Mouse (Mus musculus) midbrain, embryonic 15.5 days (tissue): ENCODE results near the gene B020031M17Rik. TPM values are rescaled to one million over a fixed set of nuclear protein-coding genes. Genes with fewer than 3 reads are reported as not detected.
A peak's percentile ranks its signal among the peaks of the same experiment; 100 is the strongest.
"Not testable (repeated sequence)": the region's sequence is repeated elsewhere in the genome, so short reads cannot be mapped to it uniquely, and the experiment has no call there.

Source experiments
- ATAC-seq: fragments of 200-750 bp; cut with Nextera tagmentation; replicated peaks from 2 replicates; pipeline ENCODE4 v1.8.0; 2017; ENCODE audit warnings: moderate TSS enrichment
- H3K27ac ChIP-seq: fragments of 300-500 bp; sonication (generic); 2 replicates; pipeline ENCODE4 v1.5.1; 2015; ENCODE audit warnings: mild to moderate bottlenecking, inconsistent platforms
- H3K27me3 ChIP-seq: fragments of 300-500 bp; sonication (generic); replicated peaks from 2 replicates; pipeline ENCODE4 v1.6.1; 2015; ENCODE audit warnings: inconsistent platforms
- H3K36me3 ChIP-seq: fragments of 300-500 bp; sonication (generic); replicated peaks from 2 replicates; pipeline ENCODE4 v1.6.1; 2015; ENCODE audit warnings: inconsistent platforms
- H3K4me1 ChIP-seq: fragments of 300-500 bp; sonication (generic); 2 replicates; pipeline ENCODE4 v1.6.1; 2015; ENCODE audit warnings: inconsistent platforms
- H3K4me2 ChIP-seq: fragments of 300-500 bp; sonication (generic); 2 replicates; pipeline ENCODE4 v1.6.1; 2015; ENCODE audit warnings: inconsistent platforms, mild to moderate bottlenecking, moderate library complexity
- H3K4me3 ChIP-seq: fragments of 300-500 bp; sonication (generic); 2 replicates; pipeline ENCODE4 v1.5.1; 2015; ENCODE audit warnings: mild to moderate bottlenecking, inconsistent platforms
- H3K9ac ChIP-seq: fragments of 300-500 bp; sonication (generic); 2 replicates; pipeline ENCODE4 v1.6.1; 2015; ENCODE audit warnings: mild to moderate bottlenecking, inconsistent platforms
- H3K9me3 ChIP-seq: fragments of 300-500 bp; sonication (generic); 2 replicates; pipeline ENCODE4 v1.6.1; 2016; ENCODE audit warnings: inconsistent platforms
- WGBS: fragments of 180-500 bp; shearing (Covaris S2); methylation state at CpG from one replicate; pipeline ENCODE4 v1.1.7; 2015; ENCODE audit warnings: mixed read lengths; 5-methylcytosine and 5-hydroxymethylcytosine counted together
- polyA plus RNA-seq: library from polyadenylated mRNA; unstranded; fragments of >200 nt; fragmentation: Nextera tagmentation; extraction: Ambion mirVana; gene quantifications from 2 replicates; pipeline ENCODE4 v1.2.1, GENCODE M21; 2015

B020031M17Rik gene
- not detected in 2 replicates for polyA plus RNA-seq

DNA sequence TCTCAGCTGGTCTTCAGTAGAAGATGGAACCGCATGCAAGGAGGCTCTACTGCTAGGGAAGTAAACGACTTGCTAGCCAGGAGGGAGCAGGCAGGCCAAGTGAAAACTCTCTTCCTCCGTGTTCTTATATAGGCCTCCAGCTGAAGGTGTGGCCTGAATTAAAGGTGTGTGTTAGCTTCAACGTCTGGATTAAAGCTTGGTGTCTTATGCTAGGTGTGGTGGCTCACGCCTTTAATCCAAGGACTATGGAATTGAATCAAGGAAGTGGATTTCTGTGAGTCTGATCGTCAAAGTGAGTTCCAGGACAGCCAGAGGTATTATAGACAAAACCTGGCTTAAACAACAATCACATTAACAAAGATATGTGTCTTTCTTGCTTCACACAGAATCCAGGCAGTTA is at the start of gene B020031M17Rik:
Gene B020031M17Rik, minus strand, starts transcription at position 101 of the 400 bp plus-strand sequence.
- not testable (repeated sequence) for ATAC-seq, H3K27me3 ChIP-seq, H3K27ac ChIP-seq, H3K4me3 ChIP-seq, H3K36me3 ChIP-seq, H3K4me1 ChIP-seq, H3K4me2 ChIP-seq, H3K9me3 ChIP-seq, H3K9ac ChIP-seq
- 71% methylated on average over 4 of the region's 6 CpGs for WGBS

DNA sequence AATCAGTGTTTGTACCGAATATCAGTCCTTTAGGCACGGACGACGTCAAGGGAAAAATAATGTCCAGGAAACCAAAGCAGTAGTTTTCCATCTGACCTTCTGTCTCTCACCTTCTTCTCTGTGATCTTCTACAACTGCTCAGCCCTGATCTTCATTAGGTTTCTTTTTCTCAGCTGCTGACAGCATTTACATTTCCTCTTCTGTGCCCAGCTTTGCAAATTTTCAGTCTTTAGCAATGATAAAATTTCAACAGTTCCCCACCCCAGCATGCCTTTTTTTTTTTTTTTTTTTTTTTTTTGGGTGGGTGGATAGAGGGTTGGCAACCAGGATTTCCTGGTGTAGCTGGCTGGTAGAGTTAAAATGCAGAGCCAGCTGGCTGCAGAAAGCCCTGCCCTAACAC is 48.6 kb upstream of the B020031M17Rik start:
- H3K4me3 ChIP-seq, H3K27ac ChIP-seq, H3K27me3 ChIP-seq, H3K9ac ChIP-seq, ATAC-seq, H3K9me3 ChIP-seq, H3K36me3 ChIP-seq, H3K4me2 ChIP-seq, H3K4me1 ChIP-seq: not testable (repeated sequence)
- no CpG with 5 or more reads among the region's 4 CpGs for WGBS

DNA sequence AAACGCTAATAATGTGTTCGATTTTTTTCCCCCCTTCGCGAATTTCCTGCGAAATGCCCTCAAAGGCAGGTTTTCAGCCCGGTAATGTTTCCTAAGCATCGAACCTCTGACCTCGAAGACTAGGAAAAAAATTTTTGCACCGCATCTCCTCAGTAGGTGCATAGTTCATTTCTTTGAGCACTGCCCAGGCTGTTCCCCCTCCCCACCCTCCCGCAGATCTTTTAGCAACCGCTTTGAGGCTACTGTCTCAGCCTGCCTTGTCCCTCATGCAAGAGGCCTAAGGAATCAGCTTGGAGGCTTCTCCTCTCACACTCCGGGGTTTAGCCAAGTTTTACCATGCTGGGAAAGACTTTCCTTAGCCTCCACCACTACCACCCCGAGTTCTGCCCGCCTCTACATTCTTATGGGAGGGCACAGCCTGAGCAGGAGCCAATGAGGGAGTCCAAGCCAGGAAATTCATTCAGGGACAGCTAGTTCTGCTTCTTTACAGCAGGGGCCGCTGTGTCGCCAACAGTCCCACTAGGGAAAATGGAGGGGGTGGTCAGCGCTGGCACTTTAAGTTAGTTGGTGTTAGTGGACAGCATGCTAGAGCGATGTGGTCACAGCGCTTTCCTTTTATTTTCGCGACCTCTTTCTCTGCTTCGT is 48.0 kb upstream of the B020031M17Rik start:
- not testable (repeated sequence) for H3K27ac ChIP-seq, H3K4me2 ChIP-seq, H3K4me1 ChIP-seq, H3K36me3 ChIP-seq, H3K9me3 ChIP-seq, H3K9ac ChIP-seq, H3K4me3 ChIP-seq, H3K27me3 ChIP-seq
- ATAC-seq, result peak; percentile 78; the same call in 1 of the 2 replicates
- WGBS, result no CpG with 5 or more reads among the region's 22 CpGs

DNA sequence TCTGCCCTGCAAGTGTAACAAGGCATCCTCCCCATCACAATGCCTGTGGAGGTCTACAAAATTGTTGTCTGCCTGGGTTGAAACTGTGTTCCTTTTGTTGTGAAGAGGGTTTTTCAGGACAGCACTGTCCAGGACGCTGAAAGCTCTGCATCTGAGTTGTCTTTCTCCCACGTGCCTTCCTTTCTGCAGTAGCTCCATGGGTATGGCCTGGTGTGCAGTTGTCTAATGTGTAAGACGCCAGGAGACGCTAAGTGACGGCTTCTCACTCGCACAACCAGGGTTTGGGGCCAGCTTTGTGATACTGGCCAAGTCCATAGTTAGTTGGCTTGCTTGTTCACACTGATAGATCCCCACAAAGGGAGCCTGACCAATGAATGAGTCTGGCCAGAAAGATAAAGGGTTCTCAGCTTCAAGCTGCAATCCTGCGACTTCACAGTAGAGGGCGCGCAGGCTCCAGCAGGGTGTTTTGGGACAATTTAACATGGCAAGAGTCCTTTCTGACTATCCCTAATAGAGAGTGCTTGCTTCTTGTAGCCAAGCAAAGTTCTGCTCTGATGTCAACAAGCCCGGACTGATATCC is 41.4 kb upstream of the B020031M17Rik start:
- no CpG with 5 or more reads among the region's 10 CpGs for WGBS

DNA sequence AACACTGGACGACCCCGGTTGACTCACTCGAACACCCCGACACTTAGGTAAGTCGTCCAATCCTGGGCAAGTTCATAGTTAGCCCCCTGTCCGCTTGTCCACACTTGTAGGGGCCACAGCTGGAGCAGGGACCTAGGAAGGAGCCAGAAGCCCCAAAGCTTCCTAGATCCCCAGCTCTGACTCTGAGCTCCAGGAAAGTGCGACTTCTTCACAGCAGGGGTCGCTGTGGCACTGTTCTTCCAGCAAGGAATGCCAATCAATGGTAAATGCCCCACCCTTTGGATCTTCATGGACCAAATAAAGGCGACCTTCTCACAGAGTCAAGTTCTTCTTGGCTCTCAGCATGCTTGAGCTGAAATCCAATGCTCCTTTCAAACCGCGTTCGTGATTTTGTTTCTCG is 40.7 kb upstream of the B020031M17Rik start:
- ATAC-seq, result peak; percentile 58; the same call in 1 of the 2 replicates

More for the DNA sequence above, 41.4 kb upstream of the B020031M17Rik start:
- H3K4me2 ChIP-seq, H3K27ac ChIP-seq, H3K27me3 ChIP-seq, H3K4me1 ChIP-seq, H3K9ac ChIP-seq, H3K4me3 ChIP-seq, ATAC-seq, H3K9me3 ChIP-seq, H3K36me3 ChIP-seq: not testable (repeated sequence)

DNA sequence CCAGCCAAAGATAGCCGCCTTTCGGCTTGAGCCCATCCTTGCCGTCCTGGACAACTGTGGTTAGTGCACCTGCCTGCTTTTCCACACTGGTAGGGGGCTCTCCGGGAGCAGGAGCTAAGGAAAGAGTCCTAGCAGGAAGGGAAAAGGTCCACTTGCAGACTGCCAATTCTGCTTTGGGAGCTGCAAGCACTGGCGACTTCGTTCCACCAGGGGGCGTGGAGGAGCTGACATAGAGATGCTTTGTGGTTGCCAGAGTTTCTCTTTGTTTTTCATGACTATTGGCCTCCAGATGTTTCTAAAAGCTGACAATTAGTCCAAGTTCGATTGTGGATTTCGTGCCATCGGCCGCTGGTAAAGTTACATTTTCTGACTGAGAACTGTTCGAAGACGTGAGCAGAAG is 18.6 kb upstream of the B020031M17Rik start:
- not testable (repeated sequence) for H3K4me3 ChIP-seq, H3K9me3 ChIP-seq, H3K4me2 ChIP-seq, H3K4me1 ChIP-seq, H3K27ac ChIP-seq, H3K36me3 ChIP-seq, ATAC-seq, H3K9ac ChIP-seq, H3K27me3 ChIP-seq
- WGBS, result no CpG with 5 or more reads among the region's 13 CpGs

More for the DNA sequence above, 40.7 kb upstream of the B020031M17Rik start:
- not testable (repeated sequence) for H3K36me3 ChIP-seq, H3K27ac ChIP-seq, H3K27me3 ChIP-seq, H3K9me3 ChIP-seq, H3K9ac ChIP-seq, H3K4me2 ChIP-seq, H3K4me1 ChIP-seq, H3K4me3 ChIP-seq
- WGBS, result no CpG with 5 or more reads among the region's 13 CpGs

DNA sequence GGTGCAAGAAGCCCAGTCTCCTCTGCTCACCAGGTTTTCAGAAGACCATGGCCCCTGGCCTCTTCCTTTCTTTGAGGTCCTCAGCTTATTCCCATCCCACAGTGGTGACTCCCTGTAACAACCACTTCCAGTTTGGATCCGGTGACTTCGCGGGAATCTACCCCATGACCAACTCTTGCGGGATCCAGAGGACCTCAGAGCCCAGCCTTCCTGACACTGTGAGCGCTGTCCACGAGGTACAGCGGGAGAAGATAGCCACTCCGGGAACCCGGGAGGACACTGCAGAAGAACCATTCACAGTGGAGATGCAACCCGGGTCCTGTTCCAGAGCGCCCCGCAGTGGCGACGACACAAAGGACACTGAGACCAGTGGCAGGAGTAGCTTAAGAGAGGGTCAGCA is 17.6 kb upstream of the B020031M17Rik start:
- not testable (repeated sequence) for H3K27me3 ChIP-seq, H3K27ac ChIP-seq, H3K9ac ChIP-seq, H3K9me3 ChIP-seq, H3K36me3 ChIP-seq, H3K4me1 ChIP-seq, H3K4me2 ChIP-seq, H3K4me3 ChIP-seq
- no CpG with 5 or more reads among the region's 14 CpGs for WGBS
- peak; percentile 24; the same call in 1 of the 2 replicates for ATAC-seq

DNA sequence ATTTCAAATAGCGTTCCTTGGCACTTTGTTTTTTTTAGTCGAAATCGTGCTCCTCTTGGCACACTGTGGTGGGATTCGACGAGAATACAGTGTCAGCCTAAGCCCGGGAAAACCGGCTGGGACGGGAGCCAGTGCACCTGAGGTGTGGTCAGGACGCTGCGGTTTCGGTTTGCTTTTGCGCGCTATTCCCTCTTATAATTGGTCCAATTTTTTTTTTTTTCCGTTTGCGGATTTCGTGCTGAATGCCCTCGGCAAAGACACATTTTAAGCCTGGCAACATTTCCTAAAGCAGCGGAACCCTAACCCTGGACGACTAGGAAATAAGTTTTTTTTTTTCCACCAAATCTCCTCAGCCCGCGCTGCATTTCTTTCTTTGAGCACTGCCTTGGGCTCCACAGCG is 15.4 kb upstream of the B020031M17Rik start:
- under 1% methylated on average over 22 of the region's 22 CpGs for WGBS
- not testable (repeated sequence) for H3K36me3 ChIP-seq, H3K4me3 ChIP-seq, H3K4me2 ChIP-seq, H3K9ac ChIP-seq, H3K9me3 ChIP-seq, H3K4me1 ChIP-seq, H3K27ac ChIP-seq, H3K27me3 ChIP-seq
- ATAC-seq, result peak; percentile 25; the same call in 1 of the 2 replicates

DNA sequence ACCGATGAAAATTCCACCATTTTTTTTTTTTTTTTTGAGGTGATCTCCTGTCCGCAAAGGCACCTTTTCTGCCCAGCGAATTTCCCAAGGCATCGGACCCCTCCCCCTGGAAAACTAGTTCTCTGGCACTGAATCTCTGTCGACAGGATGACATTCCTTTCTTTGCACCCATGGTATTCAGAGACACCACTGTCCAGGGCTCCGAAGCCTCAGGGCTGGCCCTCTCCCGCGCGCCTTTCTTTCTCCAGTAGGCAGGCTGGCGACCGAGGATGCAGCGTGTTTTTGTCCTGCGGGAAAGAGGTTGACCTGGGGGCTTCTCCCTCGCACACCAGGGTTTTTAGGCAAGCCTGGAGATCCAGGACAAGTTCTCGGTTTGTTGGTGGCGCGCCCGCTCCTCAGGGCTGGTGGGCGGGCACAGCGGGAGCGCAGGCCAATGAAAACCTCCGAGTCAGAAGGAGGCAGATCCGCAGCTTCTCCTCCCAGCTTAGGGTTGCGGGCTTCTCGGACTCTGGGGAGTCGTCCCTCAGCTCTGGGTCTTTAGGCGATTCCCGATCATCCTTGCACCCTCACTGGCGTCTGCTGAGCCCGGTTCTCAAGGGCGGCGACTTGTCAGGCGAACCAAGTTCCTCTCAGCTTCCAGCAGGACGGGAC is 14.8 kb upstream of the B020031M17Rik start:
- not testable (repeated sequence) for H3K4me2 ChIP-seq, H3K27me3 ChIP-seq

DNA sequence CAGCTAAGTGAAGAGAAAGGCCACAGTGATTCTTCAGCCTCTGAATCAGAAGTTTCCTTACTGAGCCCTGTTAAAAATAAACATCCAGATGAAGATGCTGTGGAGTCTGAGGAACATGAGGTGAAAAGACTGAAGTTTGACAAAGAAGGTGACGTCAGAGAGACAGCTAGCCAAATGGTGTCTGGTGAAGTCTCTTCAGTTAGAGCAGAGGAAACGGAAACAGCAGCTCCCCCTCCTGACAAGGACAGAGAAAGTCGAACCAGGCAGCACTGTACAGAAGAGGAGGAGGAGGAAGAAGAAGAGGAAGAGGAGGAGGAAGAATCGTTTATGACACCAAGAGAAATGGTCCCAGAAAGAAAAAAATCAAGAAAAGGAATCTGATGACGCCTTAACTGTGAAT is 12.2 kb upstream of the B020031M17Rik start:
- H3K4me3 ChIP-seq, H3K36me3 ChIP-seq, H3K9ac ChIP-seq, H3K27me3 ChIP-seq, H3K4me2 ChIP-seq, ATAC-seq, H3K4me1 ChIP-seq, H3K9me3 ChIP-seq, H3K27ac ChIP-seq: not testable (repeated sequence)
- no CpG with 5 or more reads among the region's 5 CpGs for WGBS

More for the DNA sequence above, 14.8 kb upstream of the B020031M17Rik start:
- H3K4me1 ChIP-seq, H3K9ac ChIP-seq, H3K4me3 ChIP-seq, H3K9me3 ChIP-seq, H3K36me3 ChIP-seq, H3K27ac ChIP-seq: not testable (repeated sequence)
- peak; percentile 48; the same call in 1 of the 2 replicates for ATAC-seq
- under 1% methylated on average over 15 of the region's 34 CpGs for WGBS

DNA sequence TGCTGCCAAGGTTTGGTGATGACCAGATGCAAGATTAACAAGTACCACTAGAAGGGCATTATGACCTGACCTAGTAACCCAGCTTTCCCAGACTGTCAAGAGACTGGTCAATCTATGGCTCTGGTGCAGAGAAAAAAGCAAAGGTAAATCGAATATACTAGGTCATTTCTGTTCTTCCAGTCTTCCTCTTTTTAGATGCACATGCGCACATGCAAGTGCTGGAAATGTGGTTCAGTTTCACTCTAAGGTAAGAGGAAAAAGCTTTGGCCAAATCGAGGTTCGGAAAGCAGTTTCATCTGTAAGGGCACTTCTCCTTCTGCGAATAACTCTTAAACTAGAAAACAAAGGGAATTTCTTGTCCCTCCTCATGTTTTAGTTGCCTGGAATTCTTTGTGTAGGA is 5.0 kb upstream of the B020031M17Rik start:
- H3K4me1 ChIP-seq, H3K36me3 ChIP-seq, H3K4me3 ChIP-seq, H3K27me3 ChIP-seq, H3K4me2 ChIP-seq, ATAC-seq, H3K9me3 ChIP-seq, H3K9ac ChIP-seq, H3K27ac ChIP-seq: not testable (repeated sequence)
- no CpG with 5 or more reads among the region's 5 CpGs for whole genome bisulfite sequencing

DNA sequence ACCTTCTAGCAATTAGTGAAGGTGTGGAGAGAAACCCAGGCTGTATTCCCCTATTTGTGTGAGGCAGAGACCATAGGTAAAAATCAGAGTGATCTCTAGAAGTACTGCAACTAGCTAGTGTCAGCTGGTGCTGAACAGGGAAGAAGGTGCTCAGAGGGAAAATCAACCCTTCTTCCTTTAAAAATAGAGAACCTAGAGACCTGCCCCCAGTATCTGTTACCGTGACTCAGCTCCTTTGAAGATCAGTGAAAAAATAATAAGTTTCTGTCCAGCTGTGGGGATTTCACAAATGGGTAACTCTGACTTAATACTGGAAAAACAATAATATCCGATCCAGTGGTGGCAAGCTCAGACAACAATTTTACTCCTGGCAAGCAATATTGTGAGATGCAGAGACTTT is 4.5 kb upstream of the B020031M17Rik start:
- not testable (repeated sequence) for H3K27me3 ChIP-seq, ATAC-seq, H3K4me3 ChIP-seq, H3K9me3 ChIP-seq, H3K9ac ChIP-seq, H3K36me3 ChIP-seq, H3K4me1 ChIP-seq, H3K27ac ChIP-seq, H3K4me2 ChIP-seq
- 64% methylated on average over 2 of the region's 2 CpGs for WGBS

DNA sequence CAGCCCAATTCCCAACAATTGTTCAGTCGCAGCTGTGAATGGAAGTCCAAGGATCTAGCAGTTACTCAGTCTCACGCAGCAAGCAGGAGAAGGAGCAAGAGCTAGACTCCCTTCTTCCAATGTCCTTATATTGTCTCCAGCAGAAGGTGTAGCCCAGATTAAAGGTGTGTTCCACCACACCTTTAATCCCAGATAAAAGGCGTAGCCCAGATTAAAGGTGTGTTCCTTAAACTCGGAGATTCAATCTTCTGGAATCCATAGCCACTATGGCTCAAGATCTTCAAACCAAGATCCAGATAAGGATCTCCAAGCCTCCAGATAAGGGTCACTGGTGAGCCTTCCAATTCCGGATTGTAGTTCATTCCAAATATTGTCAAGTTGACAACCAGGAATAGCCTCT is 21.4 kb downstream of the B020031M17Rik start, which contains the start of gene Gm21761:
Gene Gm21761, minus strand, starts transcription at position 101 of the 400 bp plus-strand sequence.
- 95% methylated on average over 2 of the region's 5 CpGs for WGBS
- ATAC-seq, H3K9ac ChIP-seq, H3K9me3 ChIP-seq, H3K36me3 ChIP-seq, H3K4me3 ChIP-seq, H3K4me2 ChIP-seq, H3K27me3 ChIP-seq, H3K27ac ChIP-seq, H3K4me1 ChIP-seq: not testable (repeated sequence)
